Mouse (Mus musculus): ENCODE results near the gene Trim46. TPM values are rescaled to one million over a fixed set of nuclear protein-coding genes. Genes with fewer than 3 reads are reported as not detected.
A peak's percentile ranks its signal among the peaks of the same experiment; 100 is the strongest.

Gene Trim46
- polyA plus RNA-seq, 1 experiment from 2014 or later = 7.1 TPM

DNA sequence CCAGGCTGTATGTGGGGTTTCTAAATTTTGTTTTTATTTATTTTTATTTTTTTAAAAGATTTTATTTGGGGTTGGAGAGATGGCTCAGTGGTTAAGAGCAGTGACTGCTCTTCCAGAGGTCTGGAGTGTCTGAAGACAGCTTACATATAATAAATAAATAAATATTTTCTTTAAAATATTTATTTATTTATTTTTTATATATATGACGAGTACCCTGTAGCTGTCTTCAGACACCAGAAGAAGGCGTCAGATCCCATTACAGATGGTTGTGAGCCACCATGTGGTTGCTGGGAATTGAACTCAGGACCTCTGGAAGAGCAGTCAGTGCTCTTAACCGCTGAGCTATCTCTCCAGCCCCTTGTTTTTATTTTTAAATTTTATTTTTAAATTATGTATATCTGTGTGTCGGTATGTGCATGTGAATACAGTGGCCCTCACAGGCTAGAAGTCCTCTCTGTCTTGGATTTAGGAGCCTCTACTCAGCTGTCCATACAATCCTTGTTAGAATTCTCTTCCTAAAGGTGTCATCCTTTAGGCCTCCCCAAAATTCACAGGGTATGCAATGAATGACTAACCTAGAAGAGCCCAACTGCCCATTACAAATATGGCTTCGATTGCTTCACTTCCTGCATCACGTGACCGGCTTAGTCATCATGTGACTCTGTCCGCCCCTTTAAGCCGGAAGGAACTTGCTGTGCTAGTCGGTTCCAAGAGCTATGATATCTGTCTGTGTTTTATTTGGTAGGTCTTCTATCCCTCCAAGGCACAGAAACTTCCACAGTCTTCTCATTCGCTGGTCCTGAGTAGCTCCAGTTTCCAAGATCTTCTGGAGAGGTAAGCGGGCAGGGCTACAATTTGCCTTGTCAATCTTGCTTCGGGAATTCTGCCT, 43.6 kb downstream of the Trim46 start, which contains the start of gene Gba:
TSS of gene Gba (plus strand) at position 676 of the 889 bp plus-strand sequence.
- Histone ChIP-seq H3K27ac (ENCODE audit: low read depth, low read length) (no peak within 1 kb of the TSS), H3K4me3 (ENCODE audit: low read depth, low read length) (peak within 1 kb of the TSS; percentile 40), H3K36me3 (ENCODE audit: control insufficient read depth, insufficient read depth, low read length) (peaks cover 4% of the 10 kb centered on the region; the same call in 1 of the 2 replicates), H3K9me3 (ENCODE audit: control insufficient read depth, low read length) (no peaks in the 10 kb centered on the region), H3K4me1 (ENCODE audit: control insufficient read depth, insufficient read depth, low read length) (peaks cover 4% of the 10 kb centered on the region; the same call in 1 of the 2 replicates), H3K4me2 (peak within 1 kb of the TSS; percentile 52), H3K9ac (ENCODE audit: low read length) (peak within 1 kb of the TSS; percentile 50), H3K27me3 (ENCODE audit: control insufficient read depth, insufficient read depth, low read length) (no peaks in the 10 kb centered on the region)
- ATAC-seq (ENCODE audit: low FRiP score) = peak; percentile 90
- 26% methylated on average over 13 of the region's 13 CpGs for WGBS
- DNase-seq (ENCODE audit: low spot score, missing footprints) = peak; percentile 100

DNA sequence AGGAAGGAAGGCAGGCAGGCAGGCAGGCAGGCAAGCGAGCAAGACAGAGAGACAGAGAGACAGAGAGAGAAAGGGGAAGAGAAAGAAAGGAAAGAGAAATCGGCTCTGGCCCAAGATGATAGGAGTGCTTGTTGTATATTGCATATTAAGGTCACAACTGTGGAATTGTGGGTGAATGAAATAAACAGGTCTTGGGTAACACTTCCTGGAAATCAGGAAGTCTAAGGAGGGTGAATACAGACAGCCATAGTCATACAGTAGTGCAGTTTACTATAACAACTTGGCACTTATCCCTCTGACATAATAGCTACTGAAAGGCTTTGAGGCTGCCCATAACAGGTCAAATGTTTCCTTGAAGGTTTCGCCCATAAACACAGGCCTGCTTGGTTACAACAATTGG, 46.3 kb downstream of the Trim46 start:
- Histone ChIP-seq H3K36me3 (ENCODE audit: control insufficient read depth, insufficient read depth, low read length) (no peaks in the 10 kb centered on the region), H3K9me3 (ENCODE audit: control insufficient read depth, low read length) (no peaks in the 10 kb centered on the region), H3K9ac (ENCODE audit: low read length) (no peak overlapping the region), H3K27me3 (ENCODE audit: control insufficient read depth, insufficient read depth, low read length) (no peaks in the 10 kb centered on the region), H3K4me3 (ENCODE audit: low read depth, low read length) (no peak overlapping the region), H3K27ac (ENCODE audit: low read depth, low read length) (no peak overlapping the region), H3K4me1 (ENCODE audit: control insufficient read depth, insufficient read depth, low read length) (peaks cover 11% of the 10 kb centered on the region), H3K4me2 (no peak overlapping the region)
- WGBS = 78% methylated on average over 3 of the region's 3 CpGs
- ATAC-seq (ENCODE audit: low FRiP score) = no peak
- no peak for DNase-seq (ENCODE audit: low spot score, missing footprints)

DNA sequence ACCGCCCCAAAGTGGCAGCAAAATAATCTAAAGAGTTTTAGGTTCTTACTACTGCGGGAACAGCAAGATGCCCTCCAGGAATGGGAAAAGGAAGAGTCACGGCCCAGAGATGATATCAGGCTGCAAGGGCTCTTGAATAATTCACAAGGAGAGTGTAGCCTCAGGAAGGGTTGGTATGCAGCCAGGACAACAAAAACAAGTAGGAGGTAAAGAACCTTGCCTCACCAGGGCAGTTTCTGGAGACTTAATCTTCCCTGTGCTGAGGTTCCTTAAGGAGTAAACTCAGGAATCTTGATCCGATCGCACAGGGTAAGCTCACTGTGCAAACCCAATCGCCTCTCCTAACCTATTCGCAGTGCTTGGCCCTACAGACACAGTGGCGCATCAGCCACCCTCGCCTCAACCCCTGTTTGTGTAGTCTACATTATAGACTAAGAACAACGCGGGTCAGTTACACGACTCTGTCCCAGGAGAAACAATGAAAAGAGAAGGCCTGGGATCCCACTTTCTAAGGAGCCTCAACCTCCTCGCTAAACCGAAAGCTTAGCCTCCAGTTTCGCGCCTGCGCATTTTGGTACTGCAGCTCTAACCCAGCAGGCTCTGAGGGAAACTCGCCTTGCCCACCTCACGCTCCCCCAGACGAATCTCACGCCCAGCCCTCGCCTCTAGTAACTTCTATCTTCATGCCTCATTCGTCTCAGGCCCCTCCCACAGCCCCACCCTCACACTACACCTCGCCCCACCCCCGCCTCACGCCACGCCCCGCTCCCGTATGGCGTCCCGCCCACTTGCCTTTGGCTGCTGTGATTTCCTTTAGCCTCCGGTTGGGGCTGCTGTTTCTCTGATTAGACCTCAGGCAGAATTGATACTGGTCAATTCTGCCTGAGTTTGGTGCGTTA, 49.9 kb downstream of the Trim46 start:
- 6% methylated on average over 33 of the region's 33 CpGs for WGBS
- Histone ChIP-seq H3K9ac (ENCODE audit: low read length) (peak overlapping the region; percentile 62), H3K4me3 (ENCODE audit: low read depth, low read length) (peak overlapping the region; percentile 28), H3K4me2 (peak overlapping the region; percentile 50), H3K9me3 (ENCODE audit: control insufficient read depth, low read length) (no peaks in the 10 kb centered on the region), H3K27ac (ENCODE audit: low read depth, low read length) (peak overlapping the region; percentile 76), H3K4me1 (ENCODE audit: control insufficient read depth, insufficient read depth, low read length) (peaks cover 8% of the 10 kb centered on the region), H3K27me3 (ENCODE audit: control insufficient read depth, insufficient read depth, low read length) (no peaks in the 10 kb centered on the region), H3K36me3 (ENCODE audit: control insufficient read depth, insufficient read depth, low read length) (no peaks in the 10 kb centered on the region)
- DNase-seq (ENCODE audit: low spot score, missing footprints) (peak; percentile 99), ATAC-seq (ENCODE audit: low FRiP score) (peak; percentile 96)

DNA sequence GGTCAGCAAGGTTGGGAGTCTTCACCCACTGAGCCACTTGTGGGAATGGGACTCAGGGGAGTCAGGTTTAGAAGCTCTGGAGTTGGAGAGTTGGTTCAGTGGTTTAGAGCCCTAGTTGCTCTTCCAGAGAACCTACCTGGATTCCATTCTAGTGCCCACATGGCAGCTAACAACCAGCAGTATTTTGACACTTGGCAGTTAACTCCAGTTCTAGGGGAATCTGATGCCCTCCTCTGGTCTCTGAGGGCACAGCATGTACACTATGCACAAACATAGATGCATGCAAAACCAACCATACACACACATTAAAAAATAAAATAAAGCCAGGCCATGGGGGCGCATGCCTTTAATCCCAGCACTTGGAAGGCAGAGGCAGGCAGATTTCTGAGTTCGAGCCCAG, 52.3 kb downstream of the Trim46 start:
- Histone ChIP-seq H3K27me3 (ENCODE audit: control insufficient read depth, insufficient read depth, low read length) (no peaks in the 10 kb centered on the region), H3K27ac (ENCODE audit: low read depth, low read length) (no peak overlapping the region), H3K9me3 (ENCODE audit: control insufficient read depth, low read length) (no peaks in the 10 kb centered on the region), H3K4me3 (ENCODE audit: low read depth, low read length) (no peak overlapping the region), H3K9ac (ENCODE audit: low read length) (no peak overlapping the region), H3K4me1 (ENCODE audit: control insufficient read depth, insufficient read depth, low read length) (peaks cover 8% of the 10 kb centered on the region), H3K4me2 (no peak overlapping the region), H3K36me3 (ENCODE audit: control insufficient read depth, insufficient read depth, low read length) (no peaks in the 10 kb centered on the region)
- DNase-seq (ENCODE audit: low spot score, missing footprints) (no peak), ATAC-seq (ENCODE audit: low FRiP score) (no peak)
- 83% methylated on average over 2 of the region's 2 CpGs for WGBS

GRCm38 (mm10) chr3:89193351-89193750, 52.8 kb downstream of the Trim46 start:
- H3K27me3 ChIP-seq (ENCODE audit: control insufficient read depth, insufficient read depth, low read length) = no peaks in the 10 kb centered on the region
- H3K27ac ChIP-seq (ENCODE audit: low read depth, low read length) = no peak overlapping the region
- no peak for ATAC-seq (ENCODE audit: low FRiP score)
- no peak overlapping the region for H3K4me3 ChIP-seq (ENCODE audit: low read depth, low read length)
- no peak for DNase-seq (ENCODE audit: low spot score, missing footprints)
- no peak overlapping the region for H3K4me2 ChIP-seq
- WGBS = 61% methylated on average over 1 of the region's 1 CpGs
- H3K4me1 ChIP-seq (ENCODE audit: control insufficient read depth, insufficient read depth, low read length) = peaks cover 8% of the 10 kb centered on the region
- no peak overlapping the region for H3K9ac ChIP-seq (ENCODE audit: low read length)
- H3K9me3 ChIP-seq (ENCODE audit: control insufficient read depth, low read length) = no peaks in the 10 kb centered on the region
- H3K36me3 ChIP-seq (ENCODE audit: control insufficient read depth, insufficient read depth, low read length) = no peaks in the 10 kb centered on the region

DNA sequence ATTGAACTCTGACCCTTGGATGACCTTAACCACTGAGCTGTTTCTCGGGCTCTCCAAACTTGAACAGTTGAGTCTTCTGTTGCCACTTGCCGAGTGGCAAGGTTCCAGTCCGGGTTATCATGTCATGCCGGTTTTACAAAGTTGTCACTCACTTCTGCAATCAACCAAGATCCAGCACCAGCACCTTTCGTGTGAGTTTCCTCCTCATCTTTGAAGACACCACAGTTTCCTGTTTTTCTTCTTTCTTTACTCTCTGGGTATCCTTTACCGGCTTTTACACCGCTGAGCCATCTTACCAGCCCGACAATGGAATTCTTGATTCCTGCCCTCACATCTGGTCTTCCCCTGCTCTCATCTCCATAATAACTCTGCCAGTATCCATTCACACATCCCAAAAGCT, 55.7 kb downstream of the Trim46 start:
- Histone ChIP-seq H3K27me3 (ENCODE audit: control insufficient read depth, insufficient read depth, low read length) (no peaks in the 10 kb centered on the region), H3K4me1 (ENCODE audit: control insufficient read depth, insufficient read depth, low read length) (peaks cover 6% of the 10 kb centered on the region), H3K9ac (ENCODE audit: low read length) (no peak overlapping the region), H3K4me2 (no peak overlapping the region), H3K4me3 (ENCODE audit: low read depth, low read length) (no peak overlapping the region), H3K36me3 (ENCODE audit: control insufficient read depth, insufficient read depth, low read length) (no peaks in the 10 kb centered on the region), H3K27ac (ENCODE audit: low read depth, low read length) (no peak overlapping the region), H3K9me3 (ENCODE audit: control insufficient read depth, low read length) (no peaks in the 10 kb centered on the region)
- ATAC-seq (ENCODE audit: low FRiP score) = no peak
- WGBS = 90% methylated on average over 8 of the region's 8 CpGs
- DNase-seq (ENCODE audit: low spot score, missing footprints) = no peak

GRCm38 (mm10) chr3:89188478-89188875, 57.6 kb downstream of the Trim46 start:
- no peaks in the 10 kb centered on the region for H3K27me3 ChIP-seq (ENCODE audit: control insufficient read depth, insufficient read depth, low read length)
- H3K4me1 ChIP-seq (ENCODE audit: control insufficient read depth, insufficient read depth, low read length) = peaks cover 20% of the 10 kb centered on the region
- DNase-seq (ENCODE audit: low spot score, missing footprints) = no peak
- H3K36me3 ChIP-seq (ENCODE audit: control insufficient read depth, insufficient read depth, low read length) = no peaks in the 10 kb centered on the region
- H3K9ac ChIP-seq (ENCODE audit: low read length) = no peak overlapping the region
- H3K4me2 ChIP-seq = no peak overlapping the region
- 56% methylated on average over 12 of the region's 12 CpGs for WGBS
- H3K4me3 ChIP-seq (ENCODE audit: low read depth, low read length) = no peak overlapping the region
- ATAC-seq (ENCODE audit: low FRiP score) = no peak
- no peak overlapping the region for H3K27ac ChIP-seq (ENCODE audit: low read depth, low read length)
- H3K9me3 ChIP-seq (ENCODE audit: control insufficient read depth, low read length) = no peaks in the 10 kb centered on the region

DNA sequence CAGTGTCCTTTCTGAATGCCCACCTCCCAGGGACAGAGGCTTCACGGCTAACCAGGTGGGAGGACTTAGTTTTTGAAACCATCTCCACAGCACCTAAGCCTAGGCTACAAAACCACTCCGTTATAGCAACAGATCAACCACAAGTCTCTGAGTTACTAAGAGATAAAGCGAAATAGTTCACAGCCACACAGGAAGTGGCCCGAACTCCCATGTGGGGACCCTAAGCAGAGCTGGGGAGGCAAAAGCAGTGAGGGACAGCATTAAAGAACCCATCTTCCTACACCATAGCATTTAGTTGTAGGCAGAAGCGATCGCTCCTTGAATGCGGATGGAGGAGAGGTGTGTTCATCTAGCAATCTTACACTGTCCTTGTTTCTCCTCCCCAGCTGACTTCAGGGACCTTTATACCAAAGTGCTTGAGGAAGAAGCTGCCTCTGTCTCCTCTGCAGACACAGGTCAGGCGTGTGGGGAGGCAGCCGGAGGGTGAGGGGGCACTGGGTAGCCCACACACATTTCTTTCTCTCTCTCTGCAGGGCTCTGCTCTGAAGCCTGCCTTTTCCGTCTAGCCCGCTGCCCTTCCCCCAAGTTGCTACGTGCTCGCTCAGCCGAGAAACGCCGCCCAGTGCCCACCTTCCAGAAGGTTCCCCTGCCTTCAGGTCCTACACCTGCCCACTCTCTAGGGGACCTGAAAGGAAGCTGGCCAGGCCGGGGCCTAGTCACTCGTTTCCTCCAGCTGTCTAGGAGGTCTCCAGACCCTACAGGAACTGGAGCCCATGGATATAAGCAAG, 58.2 kb downstream of the Trim46 start:
- Histone ChIP-seq H3K27ac (ENCODE audit: low read depth, low read length) (no peak overlapping the region), H3K4me2 (no peak overlapping the region), H3K4me3 (ENCODE audit: low read depth, low read length) (no peak overlapping the region), H3K9me3 (ENCODE audit: control insufficient read depth, low read length) (no peaks in the 10 kb centered on the region), H3K9ac (ENCODE audit: low read length) (no peak overlapping the region), H3K27me3 (ENCODE audit: control insufficient read depth, insufficient read depth, low read length) (no peaks in the 10 kb centered on the region), H3K36me3 (ENCODE audit: control insufficient read depth, insufficient read depth, low read length) (no peaks in the 10 kb centered on the region), H3K4me1 (ENCODE audit: control insufficient read depth, insufficient read depth, low read length) (peaks cover 20% of the 10 kb centered on the region)
- ATAC-seq (ENCODE audit: low FRiP score) = no peak
- WGBS = 56% methylated on average over 18 of the region's 18 CpGs
- no peak for DNase-seq (ENCODE audit: low spot score, missing footprints)
